Mouse (Mus musculus) heart, postnatal 0 days (tissue): Measurements from ENCODE around the gene Exoc6. TPM values are rescaled to one million over a fixed set of nuclear protein-coding genes. Genes with fewer than 3 reads are reported as not detected.
"Not testable (repeated sequence)": the region's sequence is repeated elsewhere in the genome, so short reads cannot be mapped to it uniquely, and the experiment has no call there.

ENCODE experiments used
- ATAC-seq: fragments of 200-750 bp; cut with Nextera tagmentation; 2 replicates; pipeline ENCODE4 v1.8.0; 2017; ENCODE audit warnings: low read depth, moderate number of reproducible peaks, moderate library complexity; ENCODE audit not compliant: insufficient read depth
- DNase-seq: peaks from one replicate; pipeline ENCODE4 v3.0.0-alpha.2; 2016; ENCODE audit warnings: low spot score
- H3K27ac ChIP-seq: fragments of 300-500 bp; sonication (generic); 2 replicates; pipeline ENCODE4 v1.5.1; 2014; ENCODE audit warnings: low read depth, mild to moderate bottlenecking
- H3K27me3 ChIP-seq: fragments of 300-500 bp; sonication (generic); 2 replicates; pipeline ENCODE4 v1.6.1; 2014; ENCODE audit warnings: low read length, mixed read lengths; ENCODE audit not compliant: control insufficient read depth, insufficient read depth
- H3K36me3 ChIP-seq: fragments of 300-500 bp; sonication (generic); replicated peaks from 2 replicates; pipeline ENCODE4 v1.6.1; 2014; ENCODE audit warnings: low read length, mixed read lengths; ENCODE audit not compliant: control insufficient read depth, insufficient read depth
- H3K4me1 ChIP-seq: fragments of 300-500 bp; sonication (generic); 2 replicates; pipeline ENCODE4 v1.6.1; 2014; ENCODE audit warnings: antibody characterized with exemption; ENCODE audit not compliant: control insufficient read depth, insufficient read depth
- H3K4me2 ChIP-seq: fragments of 300-500 bp; sonication (generic); 2 replicates; pipeline ENCODE4 v1.6.1; 2014; ENCODE audit warnings: low read depth, mild to moderate bottlenecking, low read length, moderate library complexity
- H3K4me3 ChIP-seq: fragments of 300-500 bp; sonication (generic); 2 replicates; pipeline ENCODE4 v1.5.1; 2014; ENCODE audit warnings: low read depth, low read length
- H3K9ac ChIP-seq: fragments of 300-500 bp; sonication (generic); replicated peaks from 2 replicates; pipeline ENCODE4 v1.6.1; 2014; ENCODE audit warnings: low read depth, low read length, mixed read lengths
- H3K9me3 ChIP-seq: fragments of 300-500 bp; sonication (generic); replicated peaks from 2 replicates; pipeline ENCODE4 v1.6.1; 2016; ENCODE audit warnings: low read length; ENCODE audit not compliant: control insufficient read depth
- CTCF ChIP-seq: IDR thresholded peaks from 2 replicates; pipeline ENCODE4 v1.5.1; 2016; ENCODE audit warnings: antibody characterized with exemption, control low read depth, low read depth
- EP300 ChIP-seq: IDR thresholded peaks from 2 replicates; pipeline ENCODE4 v1.6.1; 2016; ENCODE audit warnings: antibody characterized with exemption, low read depth
- WGBS: fragments of 180-500 bp; shearing (Covaris S2); extraction: QIAGEN DNeasy Blood & Tissue Kit; methylation state at CpG from one replicate; pipeline ENCODE4 v1.1.7; 2014; 5-methylcytosine and 5-hydroxymethylcytosine counted together
- polyA plus RNA-seq: library from polyadenylated mRNA; unstranded; fragments of >200 nt; fragmentation: Nextera tagmentation; extraction: Ambion mirVana; gene quantifications from 2 replicates; pipeline ENCODE4 v1.2.1, GENCODE M21; 2015
- total RNA-seq: library from RNA; depleted of rRNA; stranded (reverse); fragments of >200 nt; gene quantifications from 2 replicates; pipeline ENCODE4 v1.2.3, GENCODE M21; 2014; ENCODE audit warnings: low replicate concordance

Gene Exoc6
- total and polyA plus RNA-seq, 2 experiments from 2014 or later: 20.8 to 24.2 TPM

DNA sequence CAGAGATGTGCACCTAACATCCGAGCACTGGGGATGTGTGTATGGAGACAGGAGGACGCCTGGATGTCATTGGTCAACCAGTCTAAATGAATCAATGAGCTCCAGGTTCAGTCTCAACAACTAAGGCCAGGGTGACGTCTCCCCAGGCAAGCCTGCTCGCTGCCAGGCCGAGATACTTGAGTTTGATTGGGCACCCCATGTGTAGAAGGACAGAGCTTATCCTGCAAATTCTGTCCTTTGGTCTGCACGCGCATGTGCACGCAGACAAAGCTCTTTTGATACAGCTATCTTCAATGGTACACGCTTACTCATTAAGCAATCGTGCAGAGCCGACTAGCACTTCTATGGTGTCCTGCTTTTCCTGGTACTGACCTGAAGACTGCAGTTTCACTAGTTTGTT lies 24.3 kb upstream of the Exoc6 start:
- 85% methylated on average over 11 of the region's 11 CpGs for WGBS
- Histone ChIP-seq H3K9me3 (no peaks in the 10 kb centered on the region), H3K27ac (no peak overlapping the region), H3K9ac (no peak overlapping the region), H3K4me2 (no peak overlapping the region), H3K4me1 (no peaks in the 10 kb centered on the region), H3K36me3 (no peaks in the 10 kb centered on the region), H3K27me3 (no peaks in the 10 kb centered on the region), H3K4me3 (no peak overlapping the region)
- TF ChIP-seq EP300 (no peak), CTCF (no peak)
- DNase-seq (no peak), ATAC-seq (no peak)

DNA sequence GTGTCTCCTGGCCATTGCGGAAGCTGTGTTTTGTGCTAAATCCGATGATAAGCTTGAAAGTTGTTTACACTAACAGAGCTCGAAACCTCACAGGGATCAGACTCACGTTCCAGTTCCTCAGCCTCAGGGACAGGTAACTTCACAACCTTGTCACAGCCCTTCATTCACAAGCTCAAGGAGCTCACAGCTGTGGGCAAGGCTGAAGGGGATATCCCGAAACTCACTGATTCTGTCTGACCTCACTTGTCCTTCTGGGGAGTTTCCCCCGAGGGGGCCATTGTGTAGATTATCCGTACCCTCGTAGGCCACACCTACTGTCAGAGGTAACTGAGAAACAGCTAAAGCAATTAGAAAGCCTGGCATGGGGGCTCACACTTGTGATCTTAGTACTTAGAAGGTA lies 23.4 kb upstream of the Exoc6 start:
- Histone ChIP-seq H3K4me3 (no peak overlapping the region), H3K9ac (no peak overlapping the region), H3K9me3 (no peaks in the 10 kb centered on the region), H3K4me2 (no peak overlapping the region), H3K27ac (no peak overlapping the region), H3K36me3 (no peaks in the 10 kb centered on the region), H3K27me3 (no peaks in the 10 kb centered on the region), H3K4me1 (no peaks in the 10 kb centered on the region)
- ATAC-seq: no peak
- DNase-seq: no peak
- 29% methylated on average over 8 of the region's 8 CpGs for WGBS
- TF ChIP-seq CTCF: no peak
- no peak for TF ChIP-seq EP300

DNA sequence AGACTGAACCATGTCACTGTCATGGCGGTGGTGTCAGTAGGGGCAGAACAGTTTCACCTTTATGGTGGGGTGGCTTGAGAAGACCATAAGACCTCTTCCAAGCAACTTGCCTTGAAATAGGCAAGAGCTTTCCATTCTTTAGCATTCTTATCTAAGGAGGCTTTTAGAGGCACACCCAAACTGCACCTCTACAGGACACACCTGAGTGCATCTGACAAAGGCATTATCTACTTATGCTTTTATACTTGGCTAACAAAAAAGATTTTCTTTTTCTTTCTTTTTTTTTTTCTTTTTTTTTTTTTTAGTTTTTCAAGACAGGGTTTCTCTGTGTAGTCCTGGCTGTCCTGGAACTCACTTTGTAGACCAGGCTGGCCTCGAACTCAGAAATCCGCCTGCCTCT lies 22.5 kb upstream of the Exoc6 start:
- not testable (repeated sequence) for H3K9me3 ChIP-seq, H3K36me3 ChIP-seq, H3K4me3 ChIP-seq, H3K27ac ChIP-seq, H3K27me3 ChIP-seq, H3K4me2 ChIP-seq, H3K4me1 ChIP-seq, DNase-seq, H3K9ac ChIP-seq, ATAC-seq
- 92% methylated on average over 3 of the region's 3 CpGs for WGBS

DNA sequence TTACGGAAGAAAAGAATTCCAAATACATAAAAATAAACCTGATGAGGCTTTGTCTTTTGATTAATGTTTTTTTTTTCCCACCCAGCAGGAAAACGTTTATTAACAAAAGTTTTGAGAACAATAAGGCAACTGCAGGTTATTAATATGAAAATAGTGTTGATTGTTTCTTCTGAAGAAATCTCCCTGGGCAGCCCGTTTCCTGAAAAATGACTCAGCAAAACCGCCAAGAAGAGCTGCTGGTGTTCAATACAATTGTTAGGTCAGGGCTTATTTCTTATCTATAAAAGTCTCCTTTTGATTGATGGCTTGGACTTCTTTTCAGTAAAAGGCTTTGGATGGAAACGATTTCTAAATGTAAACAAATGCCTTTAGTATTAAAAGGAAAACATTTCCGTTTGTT lies 21.6 kb upstream of the Exoc6 start:
- WGBS: 49% methylated on average over 6 of the region's 6 CpGs
- Histone ChIP-seq H3K4me2 (no peak overlapping the region), H3K27ac (no peak overlapping the region), H3K9me3 (no peaks in the 10 kb centered on the region), H3K4me3 (no peak overlapping the region), H3K36me3 (no peaks in the 10 kb centered on the region), H3K9ac (no peak overlapping the region), H3K27me3 (no peaks in the 10 kb centered on the region), H3K4me1 (no peaks in the 10 kb centered on the region)
- TF ChIP-seq CTCF (no peak), EP300 (no peak)
- ATAC-seq: no peak
- DNase-seq: no peak

DNA sequence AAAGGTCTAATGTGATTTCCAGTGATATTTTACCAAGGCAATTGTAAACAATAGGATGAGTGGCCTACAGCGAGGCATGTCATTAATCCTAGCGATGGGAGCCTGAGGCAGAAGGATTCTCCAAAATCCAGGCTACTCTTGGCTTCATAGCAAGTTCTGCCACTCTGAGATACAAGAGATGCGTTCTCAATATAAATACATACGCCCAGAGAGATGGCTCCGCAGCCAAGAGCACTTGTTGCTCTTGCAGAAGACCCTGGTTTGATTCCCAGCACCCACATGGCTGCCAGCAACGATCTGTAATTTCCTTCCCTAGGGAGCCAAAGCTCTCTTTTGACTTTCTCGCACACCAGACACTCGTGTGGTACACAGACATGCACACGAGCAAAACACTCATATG lies 20.9 kb upstream of the Exoc6 start:
- H3K36me3 ChIP-seq: no peaks in the 10 kb centered on the region
- no peak overlapping the region for H3K4me2 ChIP-seq
- no peaks in the 10 kb centered on the region for H3K4me1 ChIP-seq
- ATAC-seq (no peak), DNase-seq (no peak)
- no peak overlapping the region for H3K27ac ChIP-seq
- no peaks in the 10 kb centered on the region for H3K9me3 ChIP-seq
- no peaks in the 10 kb centered on the region for H3K27me3 ChIP-seq
- TF ChIP-seq EP300 (no peak), CTCF (no peak)
- 82% methylated on average over 9 of the region's 9 CpGs for WGBS
- no peak overlapping the region for H3K9ac ChIP-seq
- H3K4me3 ChIP-seq: no peak overlapping the region

DNA sequence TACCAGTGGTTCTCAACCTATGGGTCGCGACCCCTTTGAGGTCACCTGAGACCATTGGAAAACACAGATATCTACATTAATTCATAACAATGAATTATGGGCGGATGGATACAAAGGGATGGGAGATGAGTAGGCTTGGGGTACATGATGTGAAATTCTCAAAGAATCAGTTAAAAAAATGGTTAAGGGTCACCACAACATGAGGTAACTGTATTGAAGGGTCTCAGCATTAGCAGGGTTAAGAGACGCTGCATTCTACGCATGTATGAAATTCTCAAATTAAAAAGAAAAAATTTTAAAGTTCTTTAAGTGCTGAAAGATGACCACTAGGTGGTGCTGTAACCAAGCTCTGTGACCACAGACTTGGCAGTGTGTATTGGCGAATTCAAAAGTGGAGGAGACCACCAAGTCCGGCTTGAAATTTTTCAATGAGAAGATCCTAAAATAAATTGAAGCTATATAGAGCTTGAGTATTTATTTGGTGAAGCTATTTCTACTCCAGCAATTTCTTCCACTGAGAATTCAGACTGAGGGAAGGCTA lies 20.2 kb upstream of the Exoc6 start:
- DNase-seq (peak; percentile 60), ATAC-seq (no peak)
- no peaks in the 10 kb centered on the region for H3K4me1 ChIP-seq
- no peak overlapping the region for H3K4me3 ChIP-seq
- no peak overlapping the region for H3K27ac ChIP-seq
- no peak overlapping the region for H3K9ac ChIP-seq
- 25% methylated on average over 7 of the region's 7 CpGs for WGBS
- no peaks in the 10 kb centered on the region for H3K27me3 ChIP-seq
- no peaks in the 10 kb centered on the region for H3K9me3 ChIP-seq
- H3K4me2 ChIP-seq: no peak overlapping the region
- H3K36me3 ChIP-seq: no peaks in the 10 kb centered on the region
- TF ChIP-seq EP300 (no peak), CTCF (peak; percentile 68)
